Mouse (Mus musculus) CH12.LX (cell line): ENCODE measurements around the gene Sipa1l3. TPM values are rescaled to one million over a fixed set of nuclear protein-coding genes. Genes with fewer than 3 reads are reported as not detected.

Experiments used
- DNase-seq: peaks from one replicate; pipeline ENCODE4 v3.0.0-alpha.2; 2013; ENCODE audit errors: extremely low read depth
- H3K27ac ChIP-seq: 2 replicates; pipeline ENCODE4 v1.5.1; 2012; ENCODE audit warnings: low read depth, mild to moderate bottlenecking, control low read depth, moderate library complexity; ENCODE audit not compliant: insufficient read depth
- H3K27me3 ChIP-seq: replicated peaks from 2 replicates; pipeline ENCODE3; 2012; ENCODE audit warnings: inconsistent platforms
- H3K36me3 ChIP-seq, 2 experiments: replicated peaks in 1 of 2; 2 replicates each; pipeline versions ENCODE3 to v1.6.1; 2012; ENCODE audit warnings: inconsistent platforms in 1 of 2, low read length in 1 of 2, mild to moderate bottlenecking in 1 of 2, mixed read lengths in 1 of 2, moderate library complexity in 1 of 2; ENCODE audit not compliant: control insufficient read depth in 1 of 2, insufficient read depth in 1 of 2
- H3K4me1 ChIP-seq, 2 experiments: 2 replicates each; pipeline ENCODE4 v1.6.1; 2012; ENCODE audit warnings: inconsistent platforms in 1 of 2, moderate library complexity in 1 of 2; ENCODE audit not compliant: insufficient read depth in 2 of 2, control insufficient read depth in 1 of 2
- H3K4me2 ChIP-seq: 2 replicates; pipeline ENCODE4 v1.6.1; 2012; ENCODE audit warnings: low read depth, mild to moderate bottlenecking, control low read depth; ENCODE audit not compliant: poor library complexity, insufficient read depth, severe bottlenecking
- H3K4me3 ChIP-seq, 3 experiments: fragments of 150-350 bp in 1 of 3; sonication (generic) in 1 of 3; replicated peaks in 1 of 3; 2 replicates each; pipeline versions ENCODE3 to v1.5.1; 2011 to 2012; ENCODE audit warnings: low read depth in 2 of 3, low read length in 2 of 3, mild to moderate bottlenecking in 2 of 3, moderate library complexity in 2 of 3, control low read depth in 1 of 3, improper control_type of control experiment in 1 of 3, inconsistent platforms in 1 of 3, mixed read lengths in 1 of 3; ENCODE audit not compliant: poor library complexity in 1 of 3
- H3K79me2 ChIP-seq: replicated peaks from 2 replicates; pipeline ENCODE4 v1.6.1; 2012; ENCODE audit warnings: mild to moderate bottlenecking, moderate library complexity; ENCODE audit not compliant: control insufficient read depth, poor library complexity, insufficient read depth, severe bottlenecking; ENCODE audit errors: extremely low read depth
- H3K9ac ChIP-seq: 2 replicates; pipeline ENCODE4 v1.6.1; 2012; ENCODE audit warnings: low read depth, mild to moderate bottlenecking, control low read depth, moderate library complexity; ENCODE audit not compliant: insufficient read depth
- H3K9me3 ChIP-seq: replicated peaks from 2 replicates; pipeline ENCODE3; 2012; ENCODE audit warnings: low read length, inconsistent platforms, mixed read lengths
- BHLHE40 ChIP-seq: IDR thresholded peaks from 2 replicates; pipeline ENCODE4 v1.6.1; 2011; ENCODE audit warnings: mild to moderate bottlenecking, low read depth, low read length, improper control_type of control experiment
- CHD2 ChIP-seq: IDR thresholded peaks from 2 replicates; pipeline ENCODE4 v1.6.1; 2011; ENCODE audit warnings: low read length, improper control_type of control experiment
- GABPA ChIP-seq: IDR thresholded peaks from 2 replicates; pipeline ENCODE4 v1.6.1; 2012; ENCODE audit warnings: low read depth, low read length, improper control_type of control experiment, inconsistent platforms; ENCODE audit not compliant: insufficient replicate concordance
- HCFC1 ChIP-seq: IDR thresholded peaks from 2 replicates; pipeline ENCODE4 v1.6.1; 2012; ENCODE audit warnings: low read depth, mild to moderate bottlenecking, inconsistent platforms, low read length, improper control_type of control experiment
- IRF4 ChIP-seq: IDR thresholded peaks from 2 replicates; pipeline ENCODE4 v1.6.1; 2014; ENCODE audit warnings: low read depth, mild to moderate bottlenecking, inconsistent platforms, low read length, improper control_type of control experiment
- JUN ChIP-seq: IDR thresholded peaks from 2 replicates; pipeline ENCODE4 v1.6.1; 2011; ENCODE audit warnings: low read depth, mild to moderate bottlenecking, low read length, improper control_type of control experiment, moderate library complexity; ENCODE audit not compliant: insufficient read depth
- KAT2A ChIP-seq: IDR thresholded peaks from 2 replicates; pipeline ENCODE4 v1.6.1; 2012; ENCODE audit warnings: low read length, improper control_type of control experiment, inconsistent platforms; ENCODE audit not compliant: insufficient replicate concordance
- MAZ ChIP-seq: IDR thresholded peaks from 2 replicates; pipeline ENCODE4 v1.6.1; 2012; ENCODE audit warnings: low read depth, mild to moderate bottlenecking, inconsistent platforms, low read length, improper control_type of control experiment, moderate library complexity
- MEF2A ChIP-seq: IDR thresholded peaks from 2 replicates; pipeline ENCODE4 v1.6.1; 2014; ENCODE audit warnings: low read depth, mild to moderate bottlenecking, inconsistent platforms, low read length, improper control_type of control experiment, borderline replicate concordance
- MXI1 ChIP-seq: IDR thresholded peaks from 2 replicates; pipeline ENCODE4 v1.6.1; 2011; ENCODE audit warnings: mild to moderate bottlenecking, low read depth, low read length, improper control_type of control experiment
- MYC ChIP-seq: IDR thresholded peaks from 2 replicates; pipeline ENCODE4 v1.6.1; 2011; ENCODE audit warnings: low read depth, mild to moderate bottlenecking, improper control_type of control experiment, low read length
- PAX5 ChIP-seq: IDR thresholded peaks from 2 replicates; pipeline ENCODE4 v1.6.1; 2012; ENCODE audit warnings: low read length, inconsistent platforms, mixed read lengths
- TBP ChIP-seq: conservative IDR thresholded peaks from 2 replicates; pipeline ENCODE4 v1.6.1; 2011; ENCODE audit warnings: low read depth, low read length, improper control_type of control experiment
- ZMIZ1 ChIP-seq: IDR thresholded peaks from 2 replicates; pipeline ENCODE4 v1.6.1; 2012; ENCODE audit warnings: low read depth, mild to moderate bottlenecking, inconsistent platforms, low read length, improper control_type of control experiment
- dilution Hi-C: fragments of 300-500 bp; cut with MboI; formaldehyde crosslinking; loops from 2 replicates; pipeline ENCODE4 v1.14.3; 2020; ENCODE audit warnings: low sequenced_read_pairs; ENCODE audit not compliant: extremely low pct_unique_long_range_greater_than_20kb, extremely low pct_ligation_motif_present
- in situ Hi-C: fragments of 300-500 bp; cut with MboI; formaldehyde crosslinking; loops from 3 replicates; pipeline ENCODE4 v1.14.3; 2019; ENCODE audit warnings: low sequenced_read_pairs, low pct_ligation_motif_present, low pct_unique_long_range_greater_than_20kb, mixed read lengths
- polyA plus RNA-seq: library from polyadenylated mRNA; unstranded; fragments of >175 nt; gene quantifications from 2 replicates; pipeline ENCODE4 v1.2.1, GENCODE M21; 2012; ENCODE audit warnings: low read depth; ENCODE audit not compliant: insufficient read length
- total RNA-seq, 2 experiments: library from RNA; depleted of rRNA; stranded (reverse); fragments of 300-350 nt in 1 of 2; fragments of >200 nt in 1 of 2; gene quantifications; 2 replicates each; pipeline ENCODE4 v1.2.3; 2012 to 2014

Gene Sipa1l3
- total and polyA plus RNA-seq, 3 experiments: 1.6 to 8.8 (median 5.9) TPM

DNA sequence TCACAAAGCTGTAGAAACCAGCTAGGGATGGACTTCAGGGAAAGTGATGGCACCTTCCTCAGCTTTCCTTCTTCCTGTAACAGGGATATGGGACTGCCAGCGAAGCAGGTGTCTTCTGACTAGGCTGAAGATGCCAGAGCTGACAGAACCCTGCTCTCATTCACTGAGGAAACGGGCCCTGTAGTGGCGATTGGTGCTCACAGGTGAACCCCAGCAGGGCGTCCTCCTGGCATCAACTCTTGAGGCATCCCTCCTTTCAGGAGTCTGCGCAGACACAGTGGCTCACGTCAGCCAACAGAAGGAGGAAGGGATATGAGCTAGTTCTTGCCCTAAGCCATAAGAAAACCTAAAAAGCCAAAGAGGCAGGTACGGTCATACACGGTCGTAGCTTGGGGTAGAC, 17.2 kb downstream of the Sipa1l3 start:
- dilution Hi-C loops: no loop called here

DNA sequence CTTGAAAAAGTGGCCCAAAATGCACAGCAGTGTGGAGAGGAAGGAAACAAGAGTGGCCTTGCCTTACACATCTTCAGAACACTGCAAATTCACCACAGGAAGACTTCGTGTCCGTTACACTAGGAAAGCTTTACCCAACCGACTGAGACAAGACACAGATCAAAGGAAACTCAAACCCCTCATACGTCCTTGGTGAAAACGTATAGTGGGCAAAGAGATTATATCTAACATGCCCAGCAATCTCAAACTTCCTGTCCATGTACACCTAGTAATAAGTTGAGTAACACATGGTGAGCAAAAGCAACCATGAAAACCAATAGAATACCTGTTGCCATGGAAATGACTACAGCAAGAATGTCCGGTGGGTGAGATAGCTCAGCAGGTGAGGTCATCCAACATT, 19.4 kb downstream of the Sipa1l3 start:
- Histone ChIP-seq H3K4me2 (no peak overlapping the region), H3K27me3 (no peaks in the 10 kb centered on the region), H3K27ac (no peak overlapping the region), H3K79me2 (no peaks in the 10 kb centered on the region), H3K36me3 (peaks cover 0 to 8% of the 10 kb centered on the region in 2 experiments), H3K4me1 (no peaks in the 10 kb centered on the region), H3K9ac (no peak overlapping the region), H3K9me3 (no peaks in the 10 kb centered on the region), H3K4me3 (no peak overlapping the region)
- dilution Hi-C loops: no loop called here
- no peak for DNase-seq
- in situ Hi-C loops: no loop called here
- TF ChIP-seq KAT2A (no peak), MAZ (no peak), MYC (no peak), MXI1 (no peak)
- TF ChIP-seq, all 38 proteins: peak for 0

More for the DNA sequence above, 17.2 kb downstream of the Sipa1l3 start:
- H3K9me3 ChIP-seq: no peaks in the 10 kb centered on the region
- TF ChIP-seq BHLHE40 (no peak), HCFC1 (no peak), MEF2A (no peak), JUN (no peak), MAZ (no peak), TBP (no peak), ZMIZ1 (no peak), CHD2 (no peak), IRF4 (no peak), GABPA (no peak), PAX5 (no peak)
- H3K4me2 ChIP-seq: no peak overlapping the region
- no peak for DNase-seq
- no peak overlapping the region for H3K27ac ChIP-seq
- no peaks in the 10 kb centered on the region for H3K79me2 ChIP-seq
- peaks cover 0 to 13% of the 10 kb centered on the region in 2 experiments; a peak in 2 of 4 replicates for H3K4me1 ChIP-seq
- H3K36me3 ChIP-seq: peaks cover 0 to 3% of the 10 kb centered on the region in 2 experiments
- in situ Hi-C loops: loop anchor here (25.0 kb wide), 1 partner anchor 439 kb away; no protein-coding TSS in a partner anchor
- H3K4me3 ChIP-seq: no peak overlapping the region
- H3K9ac ChIP-seq: no peak overlapping the region
- no peaks in the 10 kb centered on the region for H3K27me3 ChIP-seq
